Mouse (Mus musculus): ENCODE measurements around the gene Lfng. TPM values are rescaled to one million over a fixed set of nuclear protein-coding genes. Genes with fewer than 3 reads are reported as not detected.

The Lfng gene
- total and polyA plus RNA-seq, 3 experiments, result 11.2 to 14.1 TPM; not detected in 1

- Histone ChIP-seq H3K36me3 (ENCODE audit: control insufficient read depth in 1 of 2, insufficient read depth in 2 of 2, low read length in 2 of 2) (peaks cover 0 to 5% of the 10 kb centered on the region in 2 experiments; a peak in 2 of 4 replicates), H3K79me2 (ENCODE audit: control insufficient read depth, insufficient read depth, low read length, poor library complexity) (no peaks in the 10 kb centered on the region), H3K4me1 (ENCODE audit: control insufficient read depth in 1 of 2, insufficient read depth in 2 of 2, low read length in 2 of 2) (peaks cover 5 to 16% of the 10 kb centered on the region in 2 experiments; a peak in 3 of 4 replicates), H3K9ac (ENCODE audit: control insufficient read depth, low read depth, low read length, poor library complexity, severe bottlenecking) (peak overlapping the region; percentile 17; the same call in 1 of the 2 replicates), H3K27me3 (ENCODE audit: control insufficient read depth in 1 of 2, insufficient read depth in 2 of 2, low read length in 2 of 2) (no peaks in the 10 kb centered on the region; a peak in 1 of 4 replicates), H3K27ac (ENCODE audit: control insufficient read depth, low read depth, low read length) (no peak overlapping the region), H3K4me3 (ENCODE audit: control insufficient read depth in 1 of 2, insufficient read depth in 1 of 2, low read depth in 2 of 2, low read length in 2 of 2) (peak overlapping the region; percentile 34 to 67; a peak in 3 of 4 replicates), H3K9me3 (replicated peaks; ENCODE audit: insufficient read depth, low read length) (no peaks in the 10 kb centered on the region)
- no peak for DNase-seq (ENCODE audit: low read depth, low spot score)
- TF ChIP-seq POLR2AphosphoS5 (IDR thresholded peaks at IDR 0.05; ENCODE audit: borderline replicate concordance, low read depth, low read length) (no peak), MXI1 (IDR thresholded peaks at IDR 0.05; ENCODE audit: low read depth, low read length) (0 out of 2 replicates have a peak, but pooled peaks have one; percentile 17), USF1 (IDR thresholded peaks at IDR 0.05; ENCODE audit: low read depth, low read length) (no peak)
Measured at GRCm38 (mm10) chr5:140567751-140568150, 39.4 kb upstream of the Lfng start.

- Histone ChIP-seq H3K4me1 (ENCODE audit: control insufficient read depth in 1 of 2, insufficient read depth in 2 of 2, low read length in 2 of 2) (peaks cover 5 to 16% of the 10 kb centered on the region in 2 experiments; a peak in 3 of 4 replicates), H3K9me3 (replicated peaks; ENCODE audit: insufficient read depth, low read length) (no peaks in the 10 kb centered on the region), H3K4me3 (ENCODE audit: control insufficient read depth in 1 of 2, insufficient read depth in 1 of 2, low read depth in 2 of 2, low read length in 2 of 2) (peak overlapping the region in 1 of 2 experiments; percentile 34; a peak in 1 of 4 replicates), H3K27ac (ENCODE audit: control insufficient read depth, low read depth, low read length) (no peak overlapping the region), H3K36me3 (ENCODE audit: control insufficient read depth in 1 of 2, insufficient read depth in 2 of 2, low read length in 2 of 2) (peaks cover 0 to 5% of the 10 kb centered on the region in 2 experiments; a peak in 2 of 4 replicates), H3K27me3 (ENCODE audit: control insufficient read depth in 1 of 2, insufficient read depth in 2 of 2, low read length in 2 of 2) (no peaks in the 10 kb centered on the region; a peak in 1 of 4 replicates), H3K9ac (ENCODE audit: control insufficient read depth, low read depth, low read length, poor library complexity, severe bottlenecking) (peak overlapping the region; percentile 17; the same call in 1 of the 2 replicates), H3K79me2 (ENCODE audit: control insufficient read depth, insufficient read depth, low read length, poor library complexity) (no peaks in the 10 kb centered on the region)
- DNase-seq (ENCODE audit: low read depth, low spot score), result peak; percentile 81
- TF ChIP-seq CHD1 (IDR thresholded peaks at IDR 0.05; ENCODE audit: low read depth, low read length) (no peak), MYC (IDR thresholded peaks at IDR 0.05; ENCODE audit: low read depth, low read length) (0 out of 2 replicates have a peak, but pooled peaks have one; percentile 68), JUND (IDR thresholded peaks at IDR 0.05; ENCODE audit: low read depth, low read length) (no peak), CHD2 (IDR thresholded peaks at IDR 0.05; ENCODE audit: low read length) (no peak), CTCF (IDR thresholded peaks at IDR 0.05 in 2 of 3, conservative IDR thresholded peaks at IDR 0.05 in 1 of 3; ENCODE audit: control insufficient read depth in 1 of 3, insufficient read depth in 1 of 3, low read depth in 2 of 3, low read length in 3 of 3, poor library complexity in 1 of 3, severe bottlenecking in 1 of 3) (peak; percentile 81 to 96 (median 92)), SMC3 (IDR thresholded peaks at IDR 0.05; ENCODE audit: low read depth, low read length) (peak; percentile 91), GABPA (IDR thresholded peaks at IDR 0.05; ENCODE audit: low read depth, low read length) (no peak), RAD21 (IDR thresholded peaks at IDR 0.05; ENCODE audit: low read depth, low read length) (peak; percentile 70), EP300 (IDR thresholded peaks at IDR 0.05; ENCODE audit: low read depth in 1 of 2, low read length in 2 of 2) (no peak), ZNF384 (IDR thresholded peaks at IDR 0.05; ENCODE audit: low read depth, low read length) (peak; percentile 76), ZC3H11A (IDR thresholded peaks at IDR 0.05; ENCODE audit: low read depth, low read length) (peak; percentile 71)
Measured at GRCm38 (mm10) chr5:140568321-140568970, 38.7 kb upstream of the Lfng start.

Measured in MEL (cell line).